9 mouse cellular contexts compared by ENCODE assay signal in genomic region chr3:58330186-58330585, GRCm38 (mm10).
A peak's percentile ranks its signal among the peaks of the same experiment; 100 is the strongest.
DNase-seq lines count a peak whose midpoint lies in the region; ATAC-seq lines count a peak whose summit lies in the region.
"Had no signal": no experiment of that assay in that cellular context is flagged by ENCODE, and none has a peak within 500 bp of the region (broad histone marks: within the 10 kb centered on the region; RNA-seq: fewer than 3 reads in every experiment).

No protein-coding gene starts in this region.

- no peak overlapping the region for H3K4me3 ChIP-seq in heart, embryonic 11.5 days (ENCODE audit: low read depth, low read length)
- H3K4me3 ChIP-seq: embryonic facial prominence, embryonic 12.5 days had no signal

- peaks cover 9% of the 10 kb centered on the region; the same call in 1 of the 2 replicates for H3K4me1 ChIP-seq in heart, embryonic 11.5 days (ENCODE audit: control insufficient read depth, insufficient read depth, low read length)

- 60% methylated on average over 2 of the region's 2 CpGs for WGBS in heart, embryonic 11.5 days (ENCODE audit: insufficient replicate concordance)

- H3K27ac ChIP-seq in heart, embryonic 11.5 days (ENCODE audit: low read depth, low read length) = no peak overlapping the region
- H3K27ac ChIP-seq: embryonic facial prominence, embryonic 12.5 days had no signal

- H3K27me3 ChIP-seq in heart, embryonic 11.5 days (ENCODE audit: control insufficient read depth, insufficient read depth, low read length) = no peaks in the 10 kb centered on the region
- H3K27me3 ChIP-seq: embryonic facial prominence, embryonic 12.5 days had no signal

- no peaks in the 10 kb centered on the region for H3K9me3 ChIP-seq in heart, embryonic 11.5 days (replicated peaks; ENCODE audit: control insufficient read depth, low read length)
- H3K9me3 ChIP-seq: embryonic facial prominence, embryonic 12.5 days had no signal

- H3K4me2 ChIP-seq in heart, embryonic 11.5 days = no peak overlapping the region
- H3K4me2 ChIP-seq: embryonic facial prominence, embryonic 12.5 days had no signal

- DNase-seq in heart, adult 11 months = peak; percentile 97
- peak; percentile 71 for DNase-seq in adrenal gland, postnatal 10 days
- peak; percentile 66 for DNase-seq in gastrocnemius, adult 18-20 months (ENCODE audit: low spot score)
- DNase-seq in kidney, postnatal 10 days = peak; percentile 42
- DNase-seq in lung, postnatal 10 days = peak; percentile 77
- DNase-seq in testis, postnatal 10 days (ENCODE audit: low spot score) = no peak

- no peak for ATAC-seq in heart, embryonic 11.5 days (replicated peaks; ENCODE audit: insufficient number of reproducible peaks, low FRiP score, low TSS enrichment)
- ATAC-seq in erythroid progenitor cell, adult 5-6 weeks (replicated peaks; ENCODE audit: low FRiP score, poor library complexity, severe bottlenecking) = no peak

- no peaks in the 10 kb centered on the region for H3K36me3 ChIP-seq in heart, embryonic 11.5 days (ENCODE audit: control insufficient read depth, insufficient read depth, low read length)
- H3K36me3 ChIP-seq: embryonic facial prominence, embryonic 12.5 days had no signal

- no peak overlapping the region for H3K9ac ChIP-seq in heart, embryonic 11.5 days (ENCODE audit: low read depth, low read length)
- H3K9ac ChIP-seq: embryonic facial prominence, embryonic 12.5 days had no signal
